Mouse (Mus musculus) small intestine, adult 2 months (tissue): Measurements from ENCODE around the gene Diaph2. TPM values are rescaled to one million over a fixed set of nuclear protein-coding genes. Genes with fewer than 3 reads are reported as not detected.
"Not testable (repeated sequence)": the region's sequence is repeated elsewhere in the genome, so short reads cannot be mapped to it uniquely, and the experiment has no call there.

Experiments used
- H3K27ac ChIP-seq: fragments of 200-500 bp; 2 replicates; pipeline ENCODE4 v1.5.1; 2012; ENCODE audit warnings: low read depth, low read length, control low read depth, inconsistent platforms; ENCODE audit not compliant: insufficient read depth
- H3K27me3 ChIP-seq: fragments of 200-500 bp; 2 replicates; pipeline ENCODE4 v1.6.1; 2012; ENCODE audit warnings: mild to moderate bottlenecking, moderate library complexity, low read length, inconsistent platforms; ENCODE audit not compliant: control insufficient read depth, insufficient read depth
- H3K36me3 ChIP-seq: fragments of 200-500 bp; 2 replicates; pipeline ENCODE4 v1.6.1; 2012; ENCODE audit warnings: mild to moderate bottlenecking, low read length, control low read depth, inconsistent platforms; ENCODE audit not compliant: control insufficient read depth, insufficient read depth
- H3K4me1 ChIP-seq: fragments of 200-500 bp; 2 replicates; pipeline ENCODE4 v1.6.1; 2012; ENCODE audit warnings: low read length, inconsistent platforms, mixed read lengths; ENCODE audit not compliant: control insufficient read depth, insufficient read depth, insufficient read length
- H3K4me3 ChIP-seq: fragments of 200-500 bp; 2 replicates; pipeline ENCODE4 v1.5.1; 2012; ENCODE audit warnings: low read depth, mild to moderate bottlenecking, control low read depth, inconsistent platforms, low read length, moderate library complexity
- CTCF ChIP-seq: fragments of 200-500 bp; IDR thresholded peaks from 2 replicates; pipeline ENCODE4 v1.5.1; 2012; ENCODE audit warnings: low read depth, mild to moderate bottlenecking, control low read depth, inconsistent platforms, low read length, moderate library complexity, mixed read lengths; ENCODE audit not compliant: insufficient replicate concordance, insufficient read length; ENCODE audit errors: extremely low read depth
- POLR2A ChIP-seq: fragments of 200-500 bp; IDR thresholded peaks from 2 replicates; pipeline ENCODE4 v1.6.1; 2012; ENCODE audit warnings: low read depth, mild to moderate bottlenecking, control low read depth, inconsistent platforms, low read length, moderate library complexity
- WGBS: fragments of 180-500 bp; shearing (Covaris S2); methylation state at CpG from one replicate; pipeline ENCODE4 v1.1.7; 2018; 5-methylcytosine and 5-hydroxymethylcytosine counted together
- polyA plus RNA-seq: library from polyadenylated mRNA; depleted of rRNA; stranded (reverse); fragments of >200 nt; gene quantifications from 2 replicates; pipeline ENCODE4 v1.2.3, GENCODE M21; 2012

The Diaph2 gene
- polyA plus RNA-seq, 1 experiment: 1.5 TPM

DNA sequence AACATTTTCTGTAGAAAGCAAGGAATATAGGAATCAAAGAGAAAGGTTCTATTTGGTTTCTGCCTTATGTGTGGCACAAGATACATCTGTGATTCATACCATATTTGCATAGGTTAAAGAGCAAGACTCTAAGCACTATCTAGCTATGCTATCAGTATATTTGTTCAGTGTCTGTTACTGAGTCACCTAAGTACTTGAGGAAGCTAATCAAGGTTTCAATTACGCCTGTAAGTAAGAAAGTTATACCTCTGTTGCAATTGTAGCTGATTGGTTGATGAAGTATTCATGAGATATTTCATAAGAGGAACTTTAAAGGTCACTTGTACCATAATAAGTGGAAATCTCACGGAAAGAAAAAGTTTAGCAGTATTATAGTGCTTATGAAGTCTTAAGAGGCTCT, 531.9 kb downstream of the Diaph2 start:
- no peaks in the 10 kb centered on the region for H3K4me1 ChIP-seq
- WGBS: 29% methylated on average over 2 of the region's 2 CpGs
- H3K36me3 ChIP-seq: no peaks in the 10 kb centered on the region
- no peak overlapping the region for H3K27ac ChIP-seq
- TF ChIP-seq POLR2A: no peak
- no peak overlapping the region for H3K4me3 ChIP-seq
- no peaks in the 10 kb centered on the region for H3K27me3 ChIP-seq

DNA sequence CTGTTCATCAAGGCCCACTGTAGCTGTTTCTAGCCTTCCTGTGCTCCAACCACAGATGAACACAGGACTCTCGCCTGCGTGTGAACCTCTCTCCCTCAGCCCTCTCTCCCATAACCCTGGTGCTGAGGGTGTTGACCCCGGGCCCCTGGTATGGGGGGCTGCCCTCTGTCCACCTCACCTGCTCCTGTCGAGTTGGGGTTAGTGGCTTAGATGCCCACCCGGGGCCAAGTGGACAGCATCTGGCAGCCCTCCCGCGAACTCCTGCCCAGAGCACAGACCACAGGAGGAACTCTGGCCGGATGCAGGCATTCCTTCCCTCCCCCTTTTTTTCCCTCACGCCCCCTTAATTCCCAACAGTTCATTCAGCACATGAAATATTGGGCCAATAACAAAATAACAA, 537.5 kb downstream of the Diaph2 start:
- no peak for TF ChIP-seq POLR2A
- TF ChIP-seq CTCF: no peak
- Histone ChIP-seq H3K27me3 (no peaks in the 10 kb centered on the region), H3K4me1 (no peaks in the 10 kb centered on the region), H3K4me3 (no peak overlapping the region), H3K27ac (no peak overlapping the region), H3K36me3 (no peaks in the 10 kb centered on the region)
- 86% methylated on average over 9 of the region's 9 CpGs for WGBS

DNA sequence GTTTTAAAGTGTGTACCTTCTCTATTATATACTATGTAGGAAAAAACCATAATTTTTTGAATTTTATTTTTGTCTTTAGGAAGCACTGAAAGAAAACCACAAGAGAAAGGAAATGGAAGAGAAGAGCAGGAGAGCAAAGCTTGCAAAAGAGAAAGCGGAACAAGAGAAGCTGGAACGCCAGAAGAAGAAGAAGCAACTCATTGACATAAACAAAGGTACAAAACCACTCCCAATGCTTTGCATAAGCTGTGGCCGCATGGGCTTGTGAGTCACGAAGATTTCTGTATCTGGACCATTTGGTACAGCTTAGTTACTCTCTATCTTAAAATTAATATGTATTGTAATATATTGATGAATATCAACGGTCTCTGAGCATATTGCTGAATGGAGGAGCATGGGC, 540.2 kb downstream of the Diaph2 start:
- no peaks in the 10 kb centered on the region for H3K36me3 ChIP-seq
- no peaks in the 10 kb centered on the region for H3K27me3 ChIP-seq
- WGBS: 85% methylated on average over 5 of the region's 5 CpGs
- no peak overlapping the region for H3K27ac ChIP-seq
- no peak overlapping the region for H3K4me3 ChIP-seq
- TF ChIP-seq CTCF: no peak
- TF ChIP-seq POLR2A: no peak
- H3K4me1 ChIP-seq: no peaks in the 10 kb centered on the region

DNA sequence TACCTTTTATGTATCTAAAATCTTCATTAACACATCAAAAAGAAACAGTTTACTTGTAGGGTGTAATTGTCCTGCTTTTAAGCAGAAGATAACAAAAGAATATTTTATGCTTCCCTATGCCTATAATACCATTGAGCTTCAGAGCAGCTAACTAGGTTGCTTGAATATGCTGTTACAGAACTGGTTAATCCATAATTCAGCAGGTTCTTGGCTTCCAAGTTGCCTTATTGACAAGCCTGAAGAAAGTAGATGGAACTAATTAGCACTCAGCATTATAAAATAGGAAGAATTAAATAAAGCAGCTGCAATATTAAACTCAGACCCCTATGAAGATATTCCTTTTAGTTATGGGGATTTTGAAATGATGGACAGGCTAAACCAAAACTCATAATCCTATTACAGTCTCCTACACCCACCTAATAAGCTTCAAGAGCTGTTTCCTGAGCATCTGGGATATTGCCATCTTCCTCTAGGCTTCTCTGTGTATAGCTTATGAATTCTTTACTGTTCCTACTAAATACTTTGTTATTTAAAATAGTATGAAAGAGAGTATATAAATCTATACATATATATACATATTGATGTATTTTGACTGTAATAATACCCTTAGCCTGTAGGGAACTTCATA, 601.4 kb downstream of the Diaph2 start:
- H3K27ac ChIP-seq: no peak overlapping the region
- no peaks in the 10 kb centered on the region for H3K4me1 ChIP-seq
- TF ChIP-seq POLR2A: no peak
- TF ChIP-seq CTCF: no peak
- no peaks in the 10 kb centered on the region for H3K36me3 ChIP-seq
- H3K27me3 ChIP-seq: no peaks in the 10 kb centered on the region
- no peak overlapping the region for H3K4me3 ChIP-seq

- no peaks in the 10 kb centered on the region for H3K27me3 ChIP-seq
- no peaks in the 10 kb centered on the region for H3K36me3 ChIP-seq
- TF ChIP-seq POLR2A: no peak
- TF ChIP-seq CTCF: no peak
- H3K27ac ChIP-seq: no peak overlapping the region
- 74% methylated on average over 7 of the region's 7 CpGs for WGBS
- no peak overlapping the region for H3K4me3 ChIP-seq
- no peaks in the 10 kb centered on the region for H3K4me1 ChIP-seq
Observed at GRCm38 (mm10) chrX:130351480-130351879, 601.9 kb downstream of the Diaph2 start.

GRCm38 (mm10) chrX:130393508-130394145, 644.1 kb downstream of the Diaph2 start:
- H3K4me3 ChIP-seq: no peak overlapping the region
- no peaks in the 10 kb centered on the region for H3K27me3 ChIP-seq
- no peak for TF ChIP-seq POLR2A
- no peak for TF ChIP-seq CTCF
- WGBS: 83% methylated on average over 4 of the region's 4 CpGs
- H3K27ac ChIP-seq: no peak overlapping the region
- H3K36me3 ChIP-seq: no peaks in the 10 kb centered on the region
- no peaks in the 10 kb centered on the region for H3K4me1 ChIP-seq

DNA sequence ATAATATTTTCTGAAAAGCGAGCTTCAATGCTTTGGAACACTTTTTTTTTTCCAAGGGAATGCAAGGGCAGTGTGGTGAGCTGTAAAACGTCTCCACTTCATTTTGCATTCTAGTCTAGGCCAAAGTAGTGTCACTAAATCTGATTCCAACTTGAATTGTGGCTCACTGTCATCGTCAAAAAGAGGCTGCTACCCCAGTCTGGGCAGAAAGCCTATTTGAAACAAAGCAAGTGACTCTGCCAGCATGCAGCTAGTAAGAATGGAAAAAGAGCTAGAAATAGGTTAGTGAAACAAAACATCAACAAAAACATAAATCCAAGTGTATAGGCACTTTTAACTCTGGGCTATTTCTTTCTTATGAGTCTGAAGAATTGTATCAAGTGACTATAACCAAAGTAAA, 653.7 kb downstream of the Diaph2 start:
- Histone ChIP-seq H3K27ac (no peak overlapping the region), H3K36me3 (no peaks in the 10 kb centered on the region), H3K27me3 (no peaks in the 10 kb centered on the region), H3K4me1 (no peaks in the 10 kb centered on the region), H3K4me3 (no peak overlapping the region)
- TF ChIP-seq CTCF: no peak
- no peak for TF ChIP-seq POLR2A
- 30% methylated on average over 3 of the region's 3 CpGs for WGBS

DNA sequence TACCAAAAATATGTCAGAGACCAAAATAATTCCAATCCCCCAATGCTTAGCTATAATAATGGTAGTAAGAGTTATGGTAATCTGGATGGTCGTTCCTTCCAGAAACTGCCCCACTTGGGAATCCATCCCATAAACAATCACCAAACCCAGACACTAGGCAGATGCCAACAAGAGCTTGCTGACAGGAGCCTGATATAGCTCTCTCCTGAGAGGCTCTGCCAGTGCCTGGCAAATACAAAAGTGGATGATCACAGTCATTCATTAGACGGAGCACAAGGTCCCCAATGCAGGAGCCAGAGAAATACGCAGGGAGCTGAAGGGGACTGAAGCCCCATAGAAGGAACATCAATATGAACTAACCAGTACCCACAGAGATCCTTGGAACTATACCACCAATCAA, 657.9 kb downstream of the Diaph2 start:
- not testable (repeated sequence) for H3K27me3 ChIP-seq, H3K27ac ChIP-seq, H3K4me1 ChIP-seq, H3K36me3 ChIP-seq, H3K4me3 ChIP-seq
- 91% methylated on average over 3 of the region's 3 CpGs for whole genome bisulfite sequencing
